Mouse (Mus musculus): ENCODE data around the gene Olfr554.
A peak's percentile ranks its signal among the peaks of the same experiment; 100 is the strongest.

The Olfr554 gene

GRCm38 (mm10) chr7:102664599-102664998, 26.4 kb downstream of the Olfr554 start, which contains the start of gene Olfr556:
TSS of gene Olfr556 (plus strand) at chr7:102664899.
- Histone ChIP-seq H3K9me3 (ENCODE audit: low read length) (no peaks in the 10 kb centered on the region), H3K27me3 (ENCODE audit: insufficient read depth, low read length) (no peaks in the 10 kb centered on the region), H3K36me3 (ENCODE audit: insufficient read depth, low read length) (no peaks in the 10 kb centered on the region), H3K4me1 (replicated peaks; ENCODE audit: low read depth, low read length) (no peaks in the 10 kb centered on the region), H3K4me3 (replicated peaks; ENCODE audit: low read length) (no peak within 1 kb of the TSS)
- TF ChIP-seq CTCF (conservative IDR thresholded peaks at IDR 0.05; ENCODE audit: low read length) (no peak), NANOG (IDR thresholded peaks at IDR 0.05; ENCODE audit: borderline replicate concordance, low read length) (no peak), POU5F1 (IDR thresholded peaks at IDR 0.05; ENCODE audit: borderline replicate concordance, low read length) (no peak)

- H3K27me3 ChIP-seq (ENCODE audit: insufficient read depth, low read length), result no peaks in the 10 kb centered on the region
- H3K4me3 ChIP-seq (replicated peaks; ENCODE audit: low read length), result no peak overlapping the region
- H3K36me3 ChIP-seq (ENCODE audit: insufficient read depth, low read length), result no peaks in the 10 kb centered on the region
- no peaks in the 10 kb centered on the region for H3K9me3 ChIP-seq (ENCODE audit: low read length)
- H3K4me1 ChIP-seq (replicated peaks; ENCODE audit: low read depth, low read length), result no peaks in the 10 kb centered on the region
- no peak for TF ChIP-seq NANOG (IDR thresholded peaks at IDR 0.05; ENCODE audit: borderline replicate concordance, low read length)
- TF ChIP-seq CTCF (conservative IDR thresholded peaks at IDR 0.05; ENCODE audit: low read length), result peak; percentile 49
- no peak for TF ChIP-seq POU5F1 (IDR thresholded peaks at IDR 0.05; ENCODE audit: borderline replicate concordance, low read length)
Observed at GRCm38 (mm10) chr7:102665378-102665777, 27.1 kb downstream of the Olfr554 start.

- Histone ChIP-seq H3K9me3 (ENCODE audit: low read length) (no peaks in the 10 kb centered on the region), H3K4me1 (replicated peaks; ENCODE audit: low read depth, low read length) (0 out of 2 replicates have a peak, but pooled peaks cover 6% of the 10 kb centered on the region), H3K4me3 (replicated peaks; ENCODE audit: low read length) (no peak overlapping the region), H3K27me3 (ENCODE audit: insufficient read depth, low read length) (peaks cover 13% of the 10 kb centered on the region), H3K36me3 (ENCODE audit: insufficient read depth, low read length) (no peaks in the 10 kb centered on the region)
- no peak for TF ChIP-seq NANOG (IDR thresholded peaks at IDR 0.05; ENCODE audit: borderline replicate concordance, low read length)
- no peak for TF ChIP-seq CTCF (conservative IDR thresholded peaks at IDR 0.05; ENCODE audit: low read length)
- TF ChIP-seq POU5F1 (IDR thresholded peaks at IDR 0.05; ENCODE audit: borderline replicate concordance, low read length), result no peak
Observed at GRCm38 (mm10) chr7:102676225-102676624, 38.0 kb downstream of the Olfr554 start.

GRCm38 (mm10) chr7:102681916-102682315, 43.7 kb downstream of the Olfr554 start:
- no peak overlapping the region for H3K4me3 ChIP-seq (replicated peaks; ENCODE audit: low read length)
- no peaks in the 10 kb centered on the region for H3K9me3 ChIP-seq (ENCODE audit: low read length)
- H3K4me1 ChIP-seq (replicated peaks; ENCODE audit: low read depth, low read length), result 0 out of 2 replicates have a peak, but pooled peaks cover 6% of the 10 kb centered on the region
- peaks cover 22% of the 10 kb centered on the region for H3K27me3 ChIP-seq (ENCODE audit: insufficient read depth, low read length)
- no peaks in the 10 kb centered on the region for H3K36me3 ChIP-seq (ENCODE audit: insufficient read depth, low read length)
- TF ChIP-seq POU5F1 (IDR thresholded peaks at IDR 0.05; ENCODE audit: borderline replicate concordance, low read length) (no peak), CTCF (conservative IDR thresholded peaks at IDR 0.05; ENCODE audit: low read length) (no peak), NANOG (IDR thresholded peaks at IDR 0.05; ENCODE audit: borderline replicate concordance, low read length) (no peak)

- Histone ChIP-seq H3K9me3 (ENCODE audit: low read length) (peaks cover 6% of the 10 kb centered on the region), H3K4me3 (replicated peaks; ENCODE audit: low read length) (peak within 1 kb of the TSS; percentile 79), H3K36me3 (ENCODE audit: insufficient read depth, low read length) (no peaks in the 10 kb centered on the region), H3K4me1 (replicated peaks; ENCODE audit: low read depth, low read length) (peaks cover 6% of the 10 kb centered on the region; the same call in 1 of the 2 replicates), H3K27me3 (ENCODE audit: insufficient read depth, low read length) (peaks cover 7% of the 10 kb centered on the region)
- no peak for TF ChIP-seq NANOG (IDR thresholded peaks at IDR 0.05; ENCODE audit: borderline replicate concordance, low read length)
- no peak for TF ChIP-seq POU5F1 (IDR thresholded peaks at IDR 0.05; ENCODE audit: borderline replicate concordance, low read length)
Observed at GRCm38 (mm10) chr7:102686944-102687501, 48.8 kb downstream of the Olfr554 start, which contains the start of gene Trim68. TSS of gene Trim68 (minus strand) at chr7:102687327.
